Mouse (Mus musculus): ENCODE results near the gene Tmem207.

The Tmem207 gene

DNA sequence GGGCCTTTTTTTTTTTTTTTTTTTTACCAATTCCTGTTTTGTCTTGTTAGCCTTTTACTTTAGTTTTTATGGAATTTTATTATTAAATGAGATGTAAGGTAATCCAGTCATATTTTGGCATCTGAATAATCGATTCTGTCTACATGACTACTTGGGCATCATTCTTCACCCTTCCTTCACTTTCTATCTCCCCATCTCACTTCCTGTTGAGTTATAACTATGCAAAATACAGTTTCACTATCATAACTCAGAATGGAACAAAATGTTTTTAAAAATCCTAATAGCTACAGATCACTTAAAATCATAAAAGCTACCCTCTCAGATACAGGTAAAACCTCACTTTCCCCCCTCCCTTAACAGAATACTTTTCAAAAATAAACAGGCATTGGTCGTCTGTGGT, 70.4 kb downstream of the Tmem207 start:
- DNase-seq (ENCODE audit: low spot score): no peak

DNA sequence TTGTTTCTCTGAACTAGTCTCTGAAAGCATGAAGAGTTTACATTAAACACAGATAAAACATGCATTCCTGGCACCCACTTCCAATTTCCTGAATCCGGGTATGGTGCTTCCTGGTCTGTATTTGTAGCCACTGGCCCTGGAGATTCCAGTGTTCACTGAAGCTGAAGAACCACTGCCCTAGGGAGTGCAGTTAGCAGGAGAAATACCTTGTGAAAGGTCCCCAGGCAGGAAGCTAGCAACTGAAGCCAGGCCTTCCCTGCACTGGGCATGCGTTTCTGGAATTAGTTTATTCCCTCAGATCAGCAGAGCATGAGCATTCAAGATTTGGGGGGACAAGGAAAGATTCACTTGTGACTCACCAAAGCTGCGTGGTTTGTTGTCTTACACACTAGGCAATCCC, 72.4 kb downstream of the Tmem207 start:
- no peak for DNase-seq (ENCODE audit: low spot score)
